In the genomic region with DNA sequence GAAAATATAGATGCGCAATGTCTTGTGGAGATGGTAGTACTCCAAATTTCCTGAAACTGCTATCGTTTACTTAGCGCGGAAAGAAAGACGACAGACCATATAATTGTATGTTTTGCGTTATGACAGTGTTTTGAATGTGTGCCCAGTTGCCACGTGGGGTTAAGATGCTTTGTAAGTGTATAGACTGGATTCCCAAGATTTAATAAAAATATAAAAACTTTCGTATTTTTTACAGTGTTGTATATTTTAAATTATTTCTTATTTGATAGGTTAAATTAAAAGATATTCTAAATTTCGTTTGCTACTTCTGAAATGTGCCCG, we compare ENCODE assay signal across 8 mouse cellular contexts. TPM values are rescaled to one million over a fixed set of nuclear protein-coding genes. Genes with fewer than 3 reads are reported as not detected.
A peak's percentile ranks its signal among the peaks of the same experiment; 100 is the strongest.
DNase-seq lines count a peak whose midpoint lies in the region; ATAC-seq and TF ChIP-seq lines count a peak whose summit lies in the region.

No protein-coding gene starts in this region.

- H3K27me3 ChIP-seq in heart, embryonic 12.5 days (replicated peaks): no peaks in the 10 kb centered on the region
- H3K27me3 ChIP-seq in forebrain, embryonic 12.5 days: no peaks in the 10 kb centered on the region
- H3K27me3 ChIP-seq in limb, embryonic 13.5 days: no peaks in the 10 kb centered on the region

- H3K4me2 ChIP-seq in heart, embryonic 12.5 days: peak overlapping the region; percentile 57
- H3K4me2 ChIP-seq in forebrain, embryonic 12.5 days: peak overlapping the region; percentile 55
- H3K4me2 ChIP-seq in limb, embryonic 13.5 days (replicated peaks): peak overlapping the region; percentile 64

- TF ChIP-seq POLR2A in olfactory bulb, adult 2 months (IDR thresholded peaks at IDR 0.05; ENCODE audit: insufficient read depth, low read depth, low read length): no peak

- H3K9ac ChIP-seq in heart, embryonic 12.5 days: peak overlapping the region; percentile 82
- H3K9ac ChIP-seq in ES-E14 (ENCODE audit: insufficient read depth, low read depth, low read length, poor library complexity, severe bottlenecking): peak overlapping the region; percentile 77; the same call in 1 of the 2 replicates
- peak overlapping the region; percentile 90 for H3K9ac ChIP-seq in forebrain, embryonic 12.5 days
- H3K9ac ChIP-seq in limb, embryonic 13.5 days: peak overlapping the region; percentile 89

- 10% methylated on average over 10 of the region's 10 CpGs for WGBS in heart, embryonic 12.5 days
- WGBS in forebrain, embryonic 12.5 days: 12% methylated on average over 10 of the region's 10 CpGs
- 11% methylated on average over 10 of the region's 10 CpGs for WGBS in limb, embryonic 13.5 days
- 5% methylated on average over 10 of the region's 10 CpGs for WGBS in olfactory bulb, adult 2 months

- no peaks in the 10 kb centered on the region for H3K9me3 ChIP-seq in heart, embryonic 12.5 days (replicated peaks)
- no peaks in the 10 kb centered on the region for H3K9me3 ChIP-seq in ES-E14 (ENCODE audit: control insufficient read depth, insufficient read depth, low read depth, low read length)
- H3K9me3 ChIP-seq in forebrain, embryonic 12.5 days: no peaks in the 10 kb centered on the region
- H3K9me3 ChIP-seq in limb, embryonic 13.5 days: no peaks in the 10 kb centered on the region

- ATAC-seq in heart, embryonic 12.5 days (ENCODE audit: insufficient number of reproducible peaks, low FRiP score): no peak
- ATAC-seq in forebrain, embryonic 12.5 days (ENCODE audit: low FRiP score): peak; percentile 5; the same call in 1 of the 2 replicates
- ATAC-seq in limb, embryonic 13.5 days (ENCODE audit: low FRiP score, low read depth): 0 out of 2 replicates have a peak, but pooled peaks have one; percentile 0
- no peak for ATAC-seq in granulocyte monocyte progenitor cell, adult 5-6 weeks (replicated peaks; ENCODE audit: poor library complexity, severe bottlenecking)

- in situ Hi-C loops in ES-E14 (cut with MboI; ENCODE audit: low sequenced_read_pairs in 2 of 2, unreplicated experiment in 2 of 2): no loop called here

- peaks cover 12% of the 10 kb centered on the region for H3K4me1 ChIP-seq in heart, embryonic 12.5 days (replicated peaks)
- H3K4me1 ChIP-seq in ES-E14 (ENCODE audit: control insufficient read depth in 2 of 2, insufficient read depth in 2 of 2, low read length in 2 of 2, poor library complexity in 1 of 2): no peaks in the 10 kb centered on the region
- H3K4me1 ChIP-seq in forebrain, embryonic 12.5 days: peaks cover 10% of the 10 kb centered on the region
- H3K4me1 ChIP-seq in limb, embryonic 13.5 days: peaks cover 9% of the 10 kb centered on the region
- no peaks in the 10 kb centered on the region for H3K4me1 ChIP-seq in olfactory bulb, adult 2 months (ENCODE audit: control insufficient read depth, insufficient read depth, low read length)

- DNase-seq in heart, postnatal 25 days (ENCODE audit: low spot score): no peak
- DNase-seq in ES-E14 (ENCODE audit: low read depth, low spot score): no peak
- no peak for DNase-seq in adrenal gland, adult 2 months

- no peak for TF ChIP-seq CTCF in olfactory bulb, adult 2 months (IDR thresholded peaks at IDR 0.05; ENCODE audit: insufficient read depth, low read depth, low read length)

- peaks cover 3% of the 10 kb centered on the region for H3K36me3 ChIP-seq in heart, embryonic 12.5 days
- no peaks in the 10 kb centered on the region for H3K36me3 ChIP-seq in ES-E14 (ENCODE audit: control insufficient read depth, insufficient read depth, low read length, poor library complexity, severe bottlenecking)
- peaks cover 3% of the 10 kb centered on the region; the same call in 1 of the 2 replicates for H3K36me3 ChIP-seq in forebrain, embryonic 12.5 days (replicated peaks)
- H3K36me3 ChIP-seq in limb, embryonic 13.5 days: peaks cover 12% of the 10 kb centered on the region

- intact Hi-C loops in heart, postnatal 25 days (cut with DNase I): loop anchor here (5.0 kb wide), 1 partner anchor 47 kb away; a partner anchor contains a TSS

- H3K4me3 ChIP-seq in heart, embryonic 12.5 days: peak overlapping the region; percentile 67
- peak overlapping the region; percentile 73 to 81 for H3K4me3 ChIP-seq in ES-E14 (ENCODE audit: insufficient read depth in 1 of 2, low read depth in 1 of 2, low read length in 2 of 2, poor library complexity in 1 of 2, severe bottlenecking in 1 of 2)
- peak overlapping the region; percentile 79 for H3K4me3 ChIP-seq in forebrain, embryonic 12.5 days (replicated peaks)
- peak overlapping the region; percentile 78 for H3K4me3 ChIP-seq in limb, embryonic 13.5 days
- H3K4me3 ChIP-seq in olfactory bulb, adult 2 months (ENCODE audit: insufficient read depth, low read depth, low read length): peak overlapping the region; percentile 85

- peak overlapping the region; percentile 89; the same call in 1 of the 2 replicates for H3K27ac ChIP-seq in heart, embryonic 12.5 days (ENCODE audit: poor library complexity, severe bottlenecking)
- no peak overlapping the region for H3K27ac ChIP-seq in ES-E14 (ENCODE audit: insufficient read depth, low read depth, low read length, poor library complexity, severe bottlenecking)
- peak overlapping the region; percentile 89; the same call in 1 of the 2 replicates for H3K27ac ChIP-seq in forebrain, embryonic 12.5 days
- peak overlapping the region; percentile 91; the same call in 1 of the 2 replicates for H3K27ac ChIP-seq in limb, embryonic 13.5 days
- peak overlapping the region; percentile 73; the same call in 1 of the 2 replicates for H3K27ac ChIP-seq in olfactory bulb, adult 2 months (ENCODE audit: insufficient read depth, low read depth, low read length)

RNA-seq across cellular contexts. Expression of a gene that starts 0.8 kb away (rescaled TPM):
- polyA plus RNA-seq in heart, embryonic 12.5 days (2016; fragmentation: Nextera tagmentation; extraction: Ambion mirVana): 20.4 and 20.6 TPM in 2 replicates
- total RNA-seq in heart, postnatal 25 days (2021): 10 to 100 TPM; 17.1 to 18.0 TPM
- 6.3 and 9.5 TPM in 2 replicates for total RNA-seq in ES-E14 (2012; rRNA removed)
- polyA plus RNA-seq in forebrain, embryonic 12.5 days (2016; fragmentation: Nextera tagmentation; extraction: Ambion mirVana): 25.2 and 25.3 TPM in 2 replicates
- polyA plus RNA-seq in limb, embryonic 13.5 days (2015; fragmentation: Nextera tagmentation; extraction: Ambion mirVana): 28.6 and 28.9 TPM in 2 replicates
- not detected in 2 replicates for polyA plus RNA-seq in olfactory bulb, adult 2 months (2012; ENCODE audit: insufficient read depth, insufficient read length, low replicate concordance, missing spikeins)
- 10 to 100 TPM; 13.8 to 17.1 TPM for total RNA-seq in adrenal gland, adult 2 months (2021)
- polyA plus RNA-seq in adrenal gland, adult 2 months (2012; rRNA removed): 1.5 and 2.5 TPM in 2 replicates
- 20.5 and 24.8 TPM in 2 replicates for total RNA-seq in granulocyte monocyte progenitor cell, adult 5-6 weeks (2014; fragmentation: Nextera tagmentation)
- total RNA-seq in granulocyte monocyte progenitor cell, adult 5-6 weeks (2017): 31.3 and 37.4 TPM in 2 replicates

RNA-seq across cellular contexts. Expression of a gene that starts 17.4 kb away (rescaled TPM):
- 0.09 TPM in 1 of 2 replicates, not detected in the other for polyA plus RNA-seq in heart, embryonic 12.5 days (2016; fragmentation: Nextera tagmentation; extraction: Ambion mirVana)
- 1 to 10 TPM in 1 of 2 experiments, under 1 TPM in 1; 0.68 to 1.0 TPM for total RNA-seq in heart, postnatal 25 days (2021)
- 0.05 TPM in 1 of 2 replicates, not detected in the other for total RNA-seq in ES-E14 (2012; rRNA removed)
- polyA plus RNA-seq in forebrain, embryonic 12.5 days (2016; fragmentation: Nextera tagmentation; extraction: Ambion mirVana): 0.10 TPM in 1 of 2 replicates, not detected in the other
- 0.37 and 0.52 TPM in 2 replicates for polyA plus RNA-seq in limb, embryonic 13.5 days (2015; fragmentation: Nextera tagmentation; extraction: Ambion mirVana)
- polyA plus RNA-seq in olfactory bulb, adult 2 months (2012; ENCODE audit: insufficient read depth, insufficient read length, low replicate concordance, missing spikeins): not detected in 2 replicates
- 1 to 10 TPM in 1 of 2 experiments, under 1 TPM in 1; 0.86 to 2.0 TPM for total RNA-seq in adrenal gland, adult 2 months (2021)
- polyA plus RNA-seq in adrenal gland, adult 2 months (2012; rRNA removed): 0.12 TPM in 2 replicates
- not detected in 2 replicates for total RNA-seq in granulocyte monocyte progenitor cell, adult 5-6 weeks (2014; fragmentation: Nextera tagmentation)
- total RNA-seq in granulocyte monocyte progenitor cell, adult 5-6 weeks (2017): not detected in 2 replicates

RNA-seq across cellular contexts. Expression of a gene that starts 49.1 kb away (rescaled TPM):
- 135 and 141 TPM in 2 replicates for polyA plus RNA-seq in heart, embryonic 12.5 days (2016; fragmentation: Nextera tagmentation; extraction: Ambion mirVana)
- total RNA-seq in heart, postnatal 25 days (2021): 10 to 100 TPM; 21.0 to 23.8 TPM
- total RNA-seq in ES-E14 (2012; rRNA removed): 42.3 and 59.9 TPM in 2 replicates
- 187 and 194 TPM in 2 replicates for polyA plus RNA-seq in forebrain, embryonic 12.5 days (2016; fragmentation: Nextera tagmentation; extraction: Ambion mirVana)
- 142 and 159 TPM in 2 replicates for polyA plus RNA-seq in limb, embryonic 13.5 days (2015; fragmentation: Nextera tagmentation; extraction: Ambion mirVana)
- polyA plus RNA-seq in olfactory bulb, adult 2 months (2012; ENCODE audit: insufficient read depth, insufficient read length, low replicate concordance, missing spikeins): not detected in 2 replicates
- 10 to 100 TPM in 1 of 2 experiments, 1 to 10 TPM in 1; 9.9 to 18.0 TPM for total RNA-seq in adrenal gland, adult 2 months (2021)
- 0.17 and 0.25 TPM in 2 replicates for polyA plus RNA-seq in adrenal gland, adult 2 months (2012; rRNA removed)
- 109 and 138 TPM in 2 replicates for total RNA-seq in granulocyte monocyte progenitor cell, adult 5-6 weeks (2014; fragmentation: Nextera tagmentation)
- 111 and 156 TPM in 2 replicates for total RNA-seq in granulocyte monocyte progenitor cell, adult 5-6 weeks (2017)

RNA-seq across cellular contexts. Expression of a gene that starts 49.3 kb away (rescaled TPM):
- 27.1 and 27.2 TPM in 2 replicates for polyA plus RNA-seq in heart, embryonic 12.5 days (2016; fragmentation: Nextera tagmentation; extraction: Ambion mirVana)
- 10 to 100 TPM in 1 of 2 experiments, 1 to 10 TPM in 1; 9.9 to 12.9 TPM for total RNA-seq in heart, postnatal 25 days (2021)
- total RNA-seq in ES-E14 (2012; rRNA removed): 0.53 and 0.98 TPM in 2 replicates
- polyA plus RNA-seq in forebrain, embryonic 12.5 days (2016; fragmentation: Nextera tagmentation; extraction: Ambion mirVana): 21.2 and 22.4 TPM in 2 replicates
- 16.9 and 18.6 TPM in 2 replicates for polyA plus RNA-seq in limb, embryonic 13.5 days (2015; fragmentation: Nextera tagmentation; extraction: Ambion mirVana)
- polyA plus RNA-seq in olfactory bulb, adult 2 months (2012; ENCODE audit: insufficient read depth, insufficient read length, low replicate concordance, missing spikeins): not detected in 2 replicates
- 10 to 100 TPM; 17.2 to 18.4 TPM for total RNA-seq in adrenal gland, adult 2 months (2021)
- polyA plus RNA-seq in adrenal gland, adult 2 months (2012; rRNA removed): 5.6 and 7.4 TPM in 2 replicates
- 17.0 and 18.7 TPM in 2 replicates for total RNA-seq in granulocyte monocyte progenitor cell, adult 5-6 weeks (2014; fragmentation: Nextera tagmentation)
- total RNA-seq in granulocyte monocyte progenitor cell, adult 5-6 weeks (2017): 10.6 and 11.8 TPM in 2 replicates

RNA-seq across cellular contexts. Expression of a gene that starts 49.4 kb away (rescaled TPM):
- polyA plus RNA-seq in heart, embryonic 12.5 days (2016; fragmentation: Nextera tagmentation; extraction: Ambion mirVana): 9.2 and 9.6 TPM in 2 replicates
- total RNA-seq in heart, postnatal 25 days (2021): not detected
- 1.3 and 1.5 TPM in 2 replicates for total RNA-seq in ES-E14 (2012; rRNA removed)
- 18.3 and 21.0 TPM in 2 replicates for polyA plus RNA-seq in forebrain, embryonic 12.5 days (2016; fragmentation: Nextera tagmentation; extraction: Ambion mirVana)
- 14.8 and 15.5 TPM in 2 replicates for polyA plus RNA-seq in limb, embryonic 13.5 days (2015; fragmentation: Nextera tagmentation; extraction: Ambion mirVana)
- 81.8 TPM in 1 of 2 replicates, not detected in the other for polyA plus RNA-seq in olfactory bulb, adult 2 months (2012; ENCODE audit: insufficient read depth, insufficient read length, low replicate concordance, missing spikeins)
- 1 to 10 TPM in 1 of 2 experiments, under 1 TPM in 1; 0.75 to 2.7 TPM for total RNA-seq in adrenal gland, adult 2 months (2021)
- polyA plus RNA-seq in adrenal gland, adult 2 months (2012; rRNA removed): 0.03 and 0.06 TPM in 2 replicates
- 0.11 and 4.2 TPM in 2 replicates for total RNA-seq in granulocyte monocyte progenitor cell, adult 5-6 weeks (2014; fragmentation: Nextera tagmentation)
- total RNA-seq in granulocyte monocyte progenitor cell, adult 5-6 weeks (2017): 3.1 and 5.5 TPM in 2 replicates

Comparison
In these comparisons a context has a peak if more than half of its experiments do, and no peak if none do; other contexts are left out.
1. ATAC-seq: peak in forebrain, embryonic 12.5 days (single experiment) and limb, embryonic 13.5 days (single experiment); none in heart, embryonic 12.5 days (single experiment) and granulocyte monocyte progenitor cell, adult 5-6 weeks (single experiment).
2. Peak in every context shown above with its lines, with median percentiles within 50 percentile points of each other: H3K4me2 ChIP-seq, H3K4me3 ChIP-seq and H3K9ac ChIP-seq.